Mouse (Mus musculus): ENCODE measurements around the gene Olfr509. TPM values are rescaled to one million over a fixed set of nuclear protein-coding genes. Genes with fewer than 3 reads are reported as not detected.

Olfr509 gene
- 0.02 TPM in 1 of 2 replicates, not detected in the other for polyA plus RNA-seq (2012)

GRCm38 (mm10) chr7:108651806-108652205 lies at the start of gene Olfr509:
Gene Olfr509, minus strand, starts transcription at chr7:108651906.

GRCm38 (mm10) chr7:108666118-108666517 lies 14.4 kb upstream of the Olfr509 start, which contains the start of gene Olfr510:
Gene Olfr510, plus strand, starts transcription at chr7:108666418.

DNA sequence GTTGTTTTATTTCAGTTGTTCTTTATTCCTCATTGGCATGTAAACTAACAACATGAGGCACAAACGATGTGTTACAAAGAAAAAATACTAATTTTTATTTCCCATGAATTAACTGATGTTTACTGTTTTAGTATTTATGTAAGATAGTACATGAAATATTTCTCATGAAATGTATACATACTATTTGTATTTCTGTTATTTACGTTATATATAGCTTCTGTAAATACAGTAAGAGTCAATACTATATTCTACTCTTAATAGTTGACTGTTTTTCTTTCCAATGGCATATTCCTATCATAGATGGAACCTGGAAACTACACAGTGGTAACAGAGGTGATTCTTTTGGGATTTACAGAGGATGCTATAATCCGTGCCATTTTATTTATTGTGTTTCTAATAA lies 22.0 kb downstream of the Olfr509 start, which contains the start of gene Olfr508:
Gene Olfr508 (plus strand): TSS at position 301 of the 400 bp plus-strand sequence.

DNA sequence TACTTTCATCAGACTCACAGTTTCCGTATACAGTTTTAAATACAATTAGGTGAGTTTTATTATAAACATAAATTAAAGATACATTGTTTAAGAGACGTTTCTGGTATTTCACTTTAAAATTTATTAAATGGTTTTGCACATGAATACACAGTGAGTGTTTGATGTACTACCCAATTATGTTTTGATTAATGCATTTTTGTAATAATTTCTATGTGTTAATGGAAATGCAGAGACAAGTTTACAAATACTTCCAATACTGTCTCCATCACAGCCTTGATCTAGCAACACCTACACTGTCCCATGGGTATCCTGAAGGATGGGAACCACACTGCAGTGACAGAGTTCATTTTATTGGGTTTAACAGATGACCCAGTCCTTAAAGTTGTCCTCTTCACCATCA lies 30.2 kb downstream of the Olfr509 start, which contains the start of gene Olfr507:
Gene Olfr507 (plus strand): TSS at position 301 of the 400 bp plus-strand sequence.

DNA sequence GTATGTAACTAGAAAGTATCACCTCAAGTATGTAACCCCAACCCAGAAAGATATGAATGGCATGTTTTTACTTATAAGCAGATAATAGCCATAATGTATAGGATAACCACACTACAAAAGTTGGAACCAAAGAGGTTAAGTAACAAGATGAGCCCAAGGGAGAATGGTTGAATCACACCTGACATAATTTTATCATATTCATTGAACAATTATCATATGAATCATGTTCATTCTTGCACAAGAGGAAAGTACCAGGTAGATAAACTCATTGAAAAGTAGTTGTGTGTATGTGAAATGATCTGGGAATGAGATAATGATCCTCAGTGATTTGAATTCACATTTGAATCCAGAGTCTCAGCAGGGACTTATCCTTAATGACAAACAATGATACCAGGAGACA lies 41.2 kb downstream of the Olfr509 start, which contains the start of gene Olfr506:
Gene Olfr506 (plus strand): TSS at position 301 of the 400 bp plus-strand sequence.

Other genes starting within 250 kb of the Olfr509 start
- not detected in 2 replicates for gene Olfr497, start 231.5 kb downstream of the Olfr509 start, polyA plus RNA-seq (2012)
- not detected in 2 replicates for gene Olfr498, start 186.6 kb downstream of the Olfr509 start, polyA plus RNA-seq (2012)
- not detected in 2 replicates for gene Olfr502, start 126.8 kb downstream of the Olfr509 start, polyA plus RNA-seq (2012)
- gene Olfr503, start 107.4 kb downstream of the Olfr509 start, polyA plus RNA-seq (2012) = not detected in 2 replicates
- gene Olfr504, start 86.1 kb downstream of the Olfr509 start, polyA plus RNA-seq (2012) = not detected in 2 replicates
- not detected in 2 replicates for gene Olfr506, start 41.1 kb downstream of the Olfr509 start, polyA plus RNA-seq (2012)
- gene Olfr507, start 30.1 kb downstream of the Olfr509 start, polyA plus RNA-seq (2012) = not detected in 2 replicates
- gene Olfr508, start 21.9 kb downstream of the Olfr509 start, polyA plus RNA-seq (2012) = not detected in 2 replicates
- gene Olfr510, start 14.5 kb upstream of the Olfr509 start, polyA plus RNA-seq (2012) = not detected in 2 replicates
- not detected in 2 replicates for gene Olfr512, start 61.4 kb upstream of the Olfr509 start, polyA plus RNA-seq (2012)
- not detected in 2 replicates for gene Olfr513, start 99.1 kb upstream of the Olfr509 start, polyA plus RNA-seq (2012)
- not detected in 2 replicates for gene Olfr514, start 174.1 kb upstream of the Olfr509 start, polyA plus RNA-seq (2012)
- gene Olfr516, start 198.6 kb upstream of the Olfr509 start, polyA plus RNA-seq (2012) = not detected in 2 replicates
- gene Olfr517, start 220.5 kb upstream of the Olfr509 start, polyA plus RNA-seq (2012) = not detected in 2 replicates
- not detected in 2 replicates for gene Olfr518, start 233.1 kb upstream of the Olfr509 start, polyA plus RNA-seq (2012)
- gene Olfr519, start 242.5 kb upstream of the Olfr509 start, polyA plus RNA-seq (2012) = not detected in 2 replicates